Mouse (Mus musculus) CH12.LX (cell line): ENCODE measurements around the gene Ajm1. TPM values are rescaled to one million over a fixed set of nuclear protein-coding genes. Genes with fewer than 3 reads are reported as not detected.

Experiments used
- DNase-seq: peaks from one replicate; pipeline ENCODE4 v3.0.0-alpha.2; 2013; ENCODE audit errors: extremely low read depth
- H3K27ac ChIP-seq: 2 replicates; pipeline ENCODE4 v1.5.1; 2012; ENCODE audit warnings: low read depth, mild to moderate bottlenecking, control low read depth, moderate library complexity; ENCODE audit not compliant: insufficient read depth
- H3K27me3 ChIP-seq: replicated peaks from 2 replicates; pipeline ENCODE3; 2012; ENCODE audit warnings: inconsistent platforms
- H3K36me3 ChIP-seq, 2 experiments: replicated peaks in 1 of 2; 2 replicates each; pipeline versions ENCODE3 to v1.6.1; 2012; ENCODE audit warnings: inconsistent platforms in 1 of 2, low read length in 1 of 2, mild to moderate bottlenecking in 1 of 2, mixed read lengths in 1 of 2, moderate library complexity in 1 of 2; ENCODE audit not compliant: control insufficient read depth in 1 of 2, insufficient read depth in 1 of 2
- H3K4me1 ChIP-seq, 2 experiments: 2 replicates each; pipeline ENCODE4 v1.6.1; 2012; ENCODE audit warnings: inconsistent platforms in 1 of 2, moderate library complexity in 1 of 2; ENCODE audit not compliant: insufficient read depth in 2 of 2, control insufficient read depth in 1 of 2
- H3K4me2 ChIP-seq: 2 replicates; pipeline ENCODE4 v1.6.1; 2012; ENCODE audit warnings: low read depth, mild to moderate bottlenecking, control low read depth; ENCODE audit not compliant: poor library complexity, insufficient read depth, severe bottlenecking
- H3K4me3 ChIP-seq, 3 experiments: fragments of 150-350 bp in 1 of 3; sonication (generic) in 1 of 3; replicated peaks in 1 of 3; 2 replicates each; pipeline versions ENCODE3 to v1.5.1; 2011 to 2012; ENCODE audit warnings: low read depth in 2 of 3, low read length in 2 of 3, mild to moderate bottlenecking in 2 of 3, moderate library complexity in 2 of 3, control low read depth in 1 of 3, improper control_type of control experiment in 1 of 3, inconsistent platforms in 1 of 3, mixed read lengths in 1 of 3; ENCODE audit not compliant: poor library complexity in 1 of 3
- H3K79me2 ChIP-seq: replicated peaks from 2 replicates; pipeline ENCODE4 v1.6.1; 2012; ENCODE audit warnings: mild to moderate bottlenecking, moderate library complexity; ENCODE audit not compliant: control insufficient read depth, poor library complexity, insufficient read depth, severe bottlenecking; ENCODE audit errors: extremely low read depth
- H3K9ac ChIP-seq: 2 replicates; pipeline ENCODE4 v1.6.1; 2012; ENCODE audit warnings: low read depth, mild to moderate bottlenecking, control low read depth, moderate library complexity; ENCODE audit not compliant: insufficient read depth
- H3K9me3 ChIP-seq: replicated peaks from 2 replicates; pipeline ENCODE3; 2012; ENCODE audit warnings: low read length, inconsistent platforms, mixed read lengths
- BHLHE40 ChIP-seq: IDR thresholded peaks from 2 replicates; pipeline ENCODE4 v1.6.1; 2011; ENCODE audit warnings: mild to moderate bottlenecking, low read depth, low read length, improper control_type of control experiment
- CHD2 ChIP-seq: IDR thresholded peaks from 2 replicates; pipeline ENCODE4 v1.6.1; 2011; ENCODE audit warnings: low read length, improper control_type of control experiment
- CTCF ChIP-seq, 2 experiments: IDR thresholded peaks in 1 of 2; conservative IDR thresholded peaks in 1 of 2; 2 replicates each; pipeline ENCODE4 v1.5.1; 2011 to 2012; ENCODE audit warnings: low read depth in 2 of 2, low read length in 2 of 2, improper control_type of control experiment in 1 of 2, inconsistent platforms in 1 of 2, mild to moderate bottlenecking in 1 of 2, moderate library complexity in 1 of 2
- E2F4 ChIP-seq: IDR thresholded peaks from 2 replicates; pipeline ENCODE4 v1.6.1; 2011; ENCODE audit warnings: low read depth, low read length, improper control_type of control experiment; ENCODE audit not compliant: insufficient replicate concordance
- EP300 ChIP-seq: IDR thresholded peaks from 2 replicates; pipeline ENCODE4 v1.6.1; 2011; ENCODE audit warnings: low read length, improper control_type of control experiment
- ETS1 ChIP-seq: conservative IDR thresholded peaks from 2 replicates; pipeline ENCODE4 v1.6.1; 2012; ENCODE audit warnings: low read depth, mild to moderate bottlenecking, inconsistent platforms, low read length, improper control_type of control experiment, moderate library complexity
- GABPA ChIP-seq: IDR thresholded peaks from 2 replicates; pipeline ENCODE4 v1.6.1; 2012; ENCODE audit warnings: low read depth, low read length, improper control_type of control experiment, inconsistent platforms; ENCODE audit not compliant: insufficient replicate concordance
- HCFC1 ChIP-seq: IDR thresholded peaks from 2 replicates; pipeline ENCODE4 v1.6.1; 2012; ENCODE audit warnings: low read depth, mild to moderate bottlenecking, inconsistent platforms, low read length, improper control_type of control experiment
- IRF4 ChIP-seq: IDR thresholded peaks from 2 replicates; pipeline ENCODE4 v1.6.1; 2014; ENCODE audit warnings: low read depth, mild to moderate bottlenecking, inconsistent platforms, low read length, improper control_type of control experiment
- MAX ChIP-seq: IDR thresholded peaks from 2 replicates; pipeline ENCODE4 v1.6.1; 2011; ENCODE audit warnings: low read length, improper control_type of control experiment
- MAZ ChIP-seq: IDR thresholded peaks from 2 replicates; pipeline ENCODE4 v1.6.1; 2012; ENCODE audit warnings: low read depth, mild to moderate bottlenecking, inconsistent platforms, low read length, improper control_type of control experiment, moderate library complexity
- MXI1 ChIP-seq: IDR thresholded peaks from 2 replicates; pipeline ENCODE4 v1.6.1; 2011; ENCODE audit warnings: mild to moderate bottlenecking, low read depth, low read length, improper control_type of control experiment
- MYC ChIP-seq: IDR thresholded peaks from 2 replicates; pipeline ENCODE4 v1.6.1; 2011; ENCODE audit warnings: low read depth, mild to moderate bottlenecking, improper control_type of control experiment, low read length
- NELFE ChIP-seq: IDR thresholded peaks from 2 replicates; pipeline ENCODE4 v1.6.1; 2011; ENCODE audit warnings: low read depth, low read length, improper control_type of control experiment
- NRF1 ChIP-seq: IDR thresholded peaks from 2 replicates; pipeline ENCODE4 v1.6.1; 2014; ENCODE audit warnings: low read depth, mild to moderate bottlenecking, inconsistent platforms, low read length, improper control_type of control experiment, moderate library complexity
- RAD21 ChIP-seq: IDR thresholded peaks from 2 replicates; pipeline ENCODE4 v1.6.1; 2011; ENCODE audit warnings: low read depth, mild to moderate bottlenecking, low read length, improper control_type of control experiment, moderate library complexity
- SIN3A ChIP-seq: IDR thresholded peaks from 2 replicates; pipeline ENCODE4 v1.6.1; 2012; ENCODE audit warnings: low read length, improper control_type of control experiment, inconsistent platforms
- TBP ChIP-seq: conservative IDR thresholded peaks from 2 replicates; pipeline ENCODE4 v1.6.1; 2011; ENCODE audit warnings: low read depth, low read length, improper control_type of control experiment
- TCF12 ChIP-seq: IDR thresholded peaks from 2 replicates; pipeline ENCODE4 v1.6.1; 2014; ENCODE audit warnings: low read depth, mild to moderate bottlenecking, inconsistent platforms, low read length, improper control_type of control experiment
- UBTF ChIP-seq: IDR thresholded peaks from 2 replicates; pipeline ENCODE4 v1.6.1; 2012; ENCODE audit warnings: low read depth, mild to moderate bottlenecking, inconsistent platforms, low read length, improper control_type of control experiment, moderate library complexity
- USF1 ChIP-seq: IDR thresholded peaks from 2 replicates; pipeline ENCODE4 v1.6.1; 2014; ENCODE audit warnings: low read depth, mild to moderate bottlenecking, inconsistent platforms, low read length, improper control_type of control experiment
- ZKSCAN1 ChIP-seq: IDR thresholded peaks from 2 replicates; pipeline ENCODE4 v1.6.1; 2012; ENCODE audit warnings: low read depth, inconsistent platforms, low read length, improper control_type of control experiment, borderline replicate concordance
- ZMIZ1 ChIP-seq: IDR thresholded peaks from 2 replicates; pipeline ENCODE4 v1.6.1; 2012; ENCODE audit warnings: low read depth, mild to moderate bottlenecking, inconsistent platforms, low read length, improper control_type of control experiment
- ZNF384 ChIP-seq: IDR thresholded peaks from 2 replicates; pipeline ENCODE4 v1.6.1; 2012; ENCODE audit warnings: low read depth, low read length, improper control_type of control experiment, inconsistent platforms
- dilution Hi-C: fragments of 300-500 bp; cut with MboI; formaldehyde crosslinking; loops from 2 replicates; pipeline ENCODE4 v1.14.3; 2020; ENCODE audit warnings: low sequenced_read_pairs; ENCODE audit not compliant: extremely low pct_unique_long_range_greater_than_20kb, extremely low pct_ligation_motif_present
- in situ Hi-C: fragments of 300-500 bp; cut with MboI; formaldehyde crosslinking; loops from 3 replicates; pipeline ENCODE4 v1.14.3; 2019; ENCODE audit warnings: low sequenced_read_pairs, low pct_ligation_motif_present, low pct_unique_long_range_greater_than_20kb, mixed read lengths
- polyA plus RNA-seq: library from polyadenylated mRNA; unstranded; fragments of >175 nt; gene quantifications from 2 replicates; pipeline ENCODE4 v1.2.1, GENCODE M21; 2012; ENCODE audit warnings: low read depth; ENCODE audit not compliant: insufficient read length
- total RNA-seq, 2 experiments: library from RNA; depleted of rRNA; stranded (reverse); fragments of 300-350 nt in 1 of 2; fragments of >200 nt in 1 of 2; gene quantifications; 2 replicates each; pipeline ENCODE4 v1.2.3; 2012 to 2014

Gene Ajm1
- total and polyA plus RNA-seq, 3 experiments, result 0.31 to 1.4 (median 1.4) TPM

DNA sequence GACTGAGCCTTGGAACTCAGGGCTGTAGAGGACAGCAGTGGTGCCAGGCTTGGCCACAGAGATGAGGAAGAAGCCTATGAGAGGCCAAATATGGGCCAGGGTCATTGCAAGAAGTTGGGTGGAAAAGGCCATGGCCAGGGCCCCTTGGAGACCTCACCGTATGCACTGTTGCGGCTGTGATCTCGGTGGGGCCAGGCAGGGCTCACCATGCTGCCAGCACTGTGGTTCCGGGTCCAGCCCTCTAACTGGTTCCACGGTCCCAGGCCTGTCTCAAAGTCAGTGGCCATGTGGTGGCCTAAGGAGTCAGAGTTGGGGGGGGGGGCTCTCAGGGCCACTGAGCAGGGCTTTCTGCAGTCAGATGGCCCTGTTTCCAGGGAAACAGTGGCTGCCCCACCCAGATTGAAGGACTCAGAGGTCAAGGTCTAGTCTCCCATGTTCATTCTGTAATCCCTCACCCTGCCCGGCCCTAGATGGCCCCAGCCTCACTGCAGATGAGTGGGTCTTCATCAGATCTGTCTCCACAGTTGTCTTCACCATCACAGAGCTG lies 13.0 kb downstream of the Ajm1 start:
- H3K27me3 ChIP-seq, result no peaks in the 10 kb centered on the region
- TF ChIP-seq HCFC1 (no peak), ZNF384 (no peak), UBTF (no peak), E2F4 (no peak), IRF4 (no peak), RAD21 (no peak), NRF1 (no peak), ETS1 (no peak), TBP (no peak), MYC (no peak), USF1 (no peak), TCF12 (no peak), EP300 (no peak), ZMIZ1 (no peak), GABPA (no peak), MAZ (no peak), NELFE (no peak), BHLHE40 (no peak), ZKSCAN1 (no peak)
- TF ChIP-seq, all 38 proteins: peak for 0
- Histone ChIP-seq H3K4me1 (peaks cover 0 to 10% of the 10 kb centered on the region in 2 experiments; a peak in 3 of 4 replicates), H3K27ac (no peak overlapping the region), H3K9ac (no peak overlapping the region), H3K9me3 (no peaks in the 10 kb centered on the region), H3K36me3 (peaks cover 53 to 98% of the 10 kb centered on the region in 2 experiments), H3K4me3 (no peak overlapping the region), H3K79me2 (no peaks in the 10 kb centered on the region), H3K4me2 (no peak overlapping the region)
- dilution Hi-C loops (no loop called here), in situ Hi-C loops (no loop called here)
- no peak for DNase-seq

DNA sequence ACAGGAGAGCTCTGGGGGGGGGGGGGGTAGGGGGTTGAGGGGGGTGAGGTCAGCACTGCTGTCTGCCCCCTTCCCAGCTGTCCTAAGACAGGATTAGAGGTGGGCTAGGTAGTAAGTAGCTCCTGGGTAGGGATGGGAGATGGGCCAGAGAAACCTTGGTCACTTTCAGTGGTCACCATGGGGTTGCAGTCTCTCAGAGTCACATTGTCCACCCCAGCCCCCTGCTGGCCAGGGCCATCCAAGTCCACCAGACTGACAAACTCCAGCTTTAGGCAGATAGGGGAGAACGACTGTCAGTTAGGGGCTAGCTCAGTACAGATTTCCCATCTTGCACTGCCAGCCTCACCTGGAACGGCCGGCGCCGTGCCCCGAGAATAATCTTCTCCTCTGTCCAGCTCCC lies 15.0 kb downstream of the Ajm1 start:
- no peak for TF ChIP-seq MXI1
- TF ChIP-seq MYC, result no peak
- no peak for TF ChIP-seq IRF4
- no peak for TF ChIP-seq CTCF (conservative IDR thresholded peaks at IDR 0.05 in 1 of 2, IDR thresholded peaks at IDR 0.05 in 1 of 2; ENCODE audit: low read depth in 2 of 2, low read length in 2 of 2)
- TF ChIP-seq ZKSCAN1, result no peak
- no peak for TF ChIP-seq ZNF384
- no peak for TF ChIP-seq NELFE
- no peak for TF ChIP-seq TCF12
- no peak for TF ChIP-seq TBP
- no peak for TF ChIP-seq NRF1
- TF ChIP-seq CHD2, result no peak
- no peak for TF ChIP-seq EP300
- no peak for TF ChIP-seq SIN3A
- no peak for TF ChIP-seq MAX
- Histone ChIP-seq H3K27ac (no peak overlapping the region), H3K79me2 (no peaks in the 10 kb centered on the region), H3K9ac (no peak overlapping the region), H3K4me1 (no peaks in the 10 kb centered on the region; a peak in 1 of 4 replicates), H3K4me3 (no peak overlapping the region), H3K36me3 (peaks cover 73 to 100% of the 10 kb centered on the region in 2 experiments), H3K27me3 (no peaks in the 10 kb centered on the region), H3K4me2 (no peak overlapping the region), H3K9me3 (no peaks in the 10 kb centered on the region)
- no peak for DNase-seq
- dilution Hi-C loops, result no loop called here
- in situ Hi-C loops, result no loop called here
